Mouse (Mus musculus): ENCODE data around the gene Kpna7.

Kpna7 gene

DNA sequence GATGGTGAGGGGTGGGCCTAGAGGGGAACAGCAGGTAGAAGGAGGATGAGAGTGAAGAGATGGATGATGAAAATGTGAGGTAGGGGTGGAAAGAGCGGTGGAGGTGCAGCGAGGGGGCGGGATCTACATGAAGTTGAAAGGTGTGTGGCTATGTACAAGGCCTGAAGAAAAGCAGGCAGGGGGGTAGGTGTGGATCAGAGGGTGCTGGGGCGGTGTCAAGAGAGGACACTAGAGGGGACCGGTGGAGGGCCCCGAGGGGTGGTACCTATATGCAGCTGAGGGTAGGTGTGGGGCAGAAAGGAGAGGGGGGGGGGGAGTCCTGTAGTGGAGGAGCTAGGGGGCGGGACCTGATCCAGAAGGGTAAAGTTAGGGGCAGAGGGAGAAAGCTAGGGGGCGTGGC, 119.4 kb downstream of the Kpna7 start:
- DNase-seq (ENCODE audit: low read depth, low spot score), result no peak

DNA sequence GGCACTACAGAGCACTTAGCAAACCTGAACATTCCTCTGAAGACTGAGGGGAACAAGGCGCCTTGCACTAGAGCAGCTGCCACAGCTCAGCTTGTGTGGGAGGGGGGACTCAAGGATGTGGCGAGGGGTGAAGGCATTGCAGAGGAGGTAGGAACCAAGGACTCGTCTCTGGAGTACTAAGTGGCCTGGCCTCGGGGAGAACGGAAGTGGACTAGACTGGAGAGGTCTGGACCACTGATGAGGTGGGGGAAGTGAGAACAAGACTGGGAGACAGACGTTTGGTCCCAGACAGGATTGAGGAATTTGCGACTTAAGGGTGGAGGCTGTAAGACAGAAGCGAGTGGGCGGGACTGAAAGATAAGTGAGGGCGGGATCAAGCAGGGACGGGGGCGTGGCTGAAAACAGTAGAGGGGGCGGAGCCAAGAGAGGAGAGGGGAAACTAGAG, 120.0 kb downstream of the Kpna7 start:
- DNase-seq (ENCODE audit: low read depth, low spot score), result no peak

DNA sequence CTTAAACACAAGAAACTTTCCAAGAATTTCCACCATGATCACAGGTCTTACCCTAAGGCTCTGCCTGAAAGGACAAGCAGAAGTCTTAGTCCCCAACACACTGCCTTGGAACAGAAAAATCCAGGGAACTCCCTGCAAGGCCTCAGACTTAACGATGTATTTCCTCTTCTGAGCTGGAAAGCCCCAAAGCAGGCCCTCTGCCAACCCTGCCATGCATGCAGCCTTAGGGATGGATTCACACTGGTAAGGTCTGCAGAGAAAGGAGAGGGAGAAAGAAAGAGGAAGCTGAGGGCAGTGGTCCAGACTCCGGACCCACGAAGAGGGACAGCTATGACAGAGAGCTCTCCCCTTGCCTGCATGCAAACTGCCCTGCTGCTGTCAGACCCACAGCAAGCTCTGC, 120.4 kb downstream of the Kpna7 start:
- no peak for DNase-seq (ENCODE audit: low read depth, low spot score)

DNA sequence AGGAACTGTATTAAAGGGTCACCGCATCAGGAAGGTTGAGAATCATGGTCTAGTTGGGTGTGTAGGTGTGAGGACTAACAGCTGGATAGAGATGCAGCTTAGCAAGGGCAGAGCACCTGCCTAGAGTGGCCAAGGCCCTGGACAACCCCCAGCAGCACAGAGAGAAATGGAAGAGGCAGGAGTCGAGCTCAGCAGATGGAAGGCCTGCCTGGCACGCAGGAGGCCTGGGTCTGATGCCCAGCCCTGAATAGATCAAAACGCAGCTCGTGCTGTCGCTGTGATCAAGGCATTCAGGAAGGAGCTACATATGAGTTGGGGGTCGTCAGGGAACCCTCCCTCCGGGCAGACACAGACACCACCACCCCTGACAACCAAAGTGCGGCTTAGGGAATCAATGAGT, 125.6 kb downstream of the Kpna7 start:
- no peak for DNase-seq (ENCODE audit: low read depth, low spot score)

DNA sequence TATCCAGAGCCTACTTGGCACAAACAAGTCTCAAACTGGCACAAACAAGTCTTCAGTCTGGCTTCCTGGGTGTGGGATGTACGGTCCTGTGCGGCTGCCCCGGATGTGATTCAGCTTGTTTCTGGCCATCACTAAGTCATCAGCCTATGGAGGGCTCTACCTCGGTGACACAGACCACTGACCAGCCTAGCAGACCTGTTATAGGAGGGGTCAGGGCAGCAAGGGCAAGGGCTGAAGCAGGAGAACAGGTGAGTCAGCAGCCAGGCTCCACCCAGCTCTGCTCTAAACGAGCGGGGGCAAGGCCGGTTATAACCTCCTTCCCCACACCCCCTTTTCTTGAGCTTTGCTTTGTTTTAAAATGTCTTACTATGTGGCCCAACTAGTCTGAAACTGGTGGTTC, 129.4 kb downstream of the Kpna7 start:
- DNase-seq (ENCODE audit: low read depth, low spot score), result no peak

DNA sequence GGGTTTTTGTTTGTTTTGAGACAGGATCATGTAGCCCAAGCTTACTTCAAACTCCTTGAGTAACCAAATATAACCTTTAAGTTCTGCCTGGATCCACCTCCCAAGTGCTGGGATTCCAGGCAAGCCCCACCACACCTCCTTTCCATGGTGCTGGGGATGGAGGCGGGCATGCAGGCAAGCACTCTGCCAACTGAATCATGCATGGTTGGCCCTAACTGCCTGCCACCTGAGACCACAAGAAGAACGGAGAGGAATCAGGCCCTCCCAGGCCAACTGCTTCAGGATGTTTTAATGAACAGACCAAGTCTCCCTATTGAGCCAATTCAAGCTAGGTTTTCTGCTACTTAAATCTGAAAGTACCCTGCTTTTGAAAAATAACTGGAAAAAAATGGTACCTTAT, 131.2 kb downstream of the Kpna7 start:
- no peak for DNase-seq (ENCODE audit: low read depth, low spot score)

DNA sequence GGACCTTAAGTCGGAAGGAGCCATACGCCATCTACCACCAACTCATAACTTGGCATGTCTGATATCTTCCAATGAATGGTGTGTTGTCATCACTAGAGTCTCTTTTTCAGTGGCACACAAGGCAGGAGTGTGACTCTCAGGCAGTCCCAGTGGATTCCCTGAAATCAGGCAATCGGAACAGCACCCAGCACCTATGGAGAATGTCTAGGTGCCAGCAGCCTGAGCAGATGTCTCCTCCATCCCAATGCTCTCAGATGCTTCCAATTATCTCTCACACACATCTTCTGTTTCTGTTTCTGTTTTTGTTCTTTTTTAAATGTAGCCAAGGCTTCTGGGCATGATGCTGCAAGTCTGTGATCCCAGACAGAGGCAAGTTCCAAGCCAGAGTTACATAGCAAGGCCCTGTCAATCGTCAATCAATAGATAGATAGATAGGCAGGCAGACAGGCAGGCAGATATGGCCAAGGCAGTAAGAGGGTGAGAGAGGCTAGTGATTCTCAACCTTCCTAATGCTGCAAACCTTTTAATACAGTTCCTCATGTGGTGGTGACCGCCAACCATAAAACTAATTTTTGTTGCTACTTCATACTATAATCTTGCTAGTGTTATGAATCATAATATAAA, 133.3 kb downstream of the Kpna7 start:
- DNase-seq (ENCODE audit: low read depth, low spot score), result no peak

DNA sequence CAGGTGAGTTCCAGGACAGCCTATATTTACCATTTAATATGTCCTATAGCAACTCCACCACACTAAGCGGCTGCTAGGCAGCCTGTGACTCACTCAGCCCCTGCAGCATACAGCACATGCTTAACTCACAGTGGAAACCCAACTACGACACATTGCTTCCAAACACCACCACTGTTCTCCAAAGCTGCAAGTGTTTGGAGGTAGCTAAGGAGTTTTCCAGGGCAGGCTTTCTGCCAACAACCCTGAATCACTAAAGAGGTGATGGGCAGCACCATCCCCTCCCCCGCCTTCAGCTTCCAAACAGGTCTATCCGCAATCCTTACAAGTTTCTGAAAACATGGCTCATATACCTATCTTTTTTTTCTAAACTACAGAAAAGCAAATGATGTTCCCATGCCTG, 134.0 kb downstream of the Kpna7 start:
- DNase-seq (ENCODE audit: low read depth, low spot score), result no peak

DNA sequence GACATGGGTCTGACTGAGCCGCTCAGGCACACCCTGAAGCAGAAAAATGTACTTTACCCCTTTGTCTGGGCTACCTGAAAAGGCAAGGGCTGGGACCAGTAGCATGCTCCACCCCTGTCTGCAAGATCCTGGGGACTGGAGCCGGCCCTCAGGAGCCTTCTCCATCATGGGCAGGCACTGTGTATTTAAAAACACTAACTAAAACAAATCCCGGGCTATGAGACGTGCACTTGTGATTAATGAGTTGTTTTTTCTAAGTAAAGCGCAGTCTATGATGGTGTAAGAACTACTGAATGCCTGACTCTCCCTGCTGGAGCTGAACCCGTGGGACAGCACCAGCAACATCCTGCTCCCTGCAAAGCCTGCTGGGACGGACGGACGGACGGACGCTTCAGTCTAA, 135.4 kb downstream of the Kpna7 start:
- no peak for DNase-seq (ENCODE audit: low read depth, low spot score)

DNA sequence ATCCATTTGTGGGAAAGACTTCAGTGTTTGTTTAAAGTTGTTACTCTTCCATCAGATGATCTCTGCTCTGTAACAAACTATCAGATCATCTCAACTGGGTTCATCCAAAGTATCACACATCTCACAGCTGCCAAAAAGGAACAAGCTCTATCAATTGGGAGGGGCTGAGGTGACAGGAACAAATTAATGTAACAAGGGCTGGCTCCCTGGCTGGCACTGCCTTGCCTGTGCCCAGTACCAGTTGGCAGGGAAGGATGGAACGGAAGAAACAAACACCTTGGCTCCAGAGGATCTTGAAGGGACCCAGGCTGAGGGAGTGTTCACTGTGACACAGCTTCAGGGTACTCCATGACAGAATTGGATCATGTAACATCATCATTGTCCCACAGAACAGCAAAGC, 135.8 kb downstream of the Kpna7 start:
- DNase-seq (ENCODE audit: low read depth, low spot score), result no peak

DNA sequence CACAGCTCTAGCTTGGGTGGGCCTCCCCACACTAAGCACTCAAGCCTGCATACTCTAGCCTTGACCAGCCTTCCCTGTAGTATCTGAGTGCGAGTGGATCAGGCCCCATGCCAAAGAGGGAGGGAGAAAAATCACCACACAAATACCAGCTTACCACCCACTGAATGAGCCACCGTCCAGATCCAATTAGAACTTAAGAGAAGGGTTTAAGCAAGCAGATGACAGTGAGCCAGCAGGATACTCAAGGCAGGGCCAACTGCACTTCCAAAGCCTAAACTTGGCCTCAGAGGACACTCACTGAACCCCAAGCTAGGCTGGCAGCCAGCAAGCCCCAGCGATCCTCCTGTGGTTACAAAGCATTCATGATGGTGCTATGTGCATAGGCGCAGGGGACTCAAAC, 137.8 kb downstream of the Kpna7 start:
- DNase-seq (ENCODE audit: low read depth, low spot score), result peak; percentile 59

DNA sequence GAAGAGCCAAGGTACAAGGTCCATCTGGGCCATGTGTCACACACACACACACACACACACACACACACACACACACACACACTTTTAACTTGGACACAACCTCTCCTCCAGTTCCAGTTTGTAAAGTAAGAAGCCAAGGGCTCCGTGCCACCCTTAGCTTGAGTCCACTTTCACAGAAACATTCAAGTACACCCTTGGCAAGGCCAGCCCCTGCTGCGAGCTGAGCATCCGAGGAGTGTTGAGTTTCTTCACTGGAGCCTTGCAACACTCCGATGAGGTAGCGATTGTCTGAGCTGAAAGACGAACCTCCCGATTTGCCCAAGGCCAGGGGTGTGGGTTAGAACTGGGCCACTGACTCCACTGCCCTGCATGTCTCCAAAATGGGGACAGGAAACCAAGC, 138.9 kb downstream of the Kpna7 start:
- no peak for DNase-seq (ENCODE audit: low read depth, low spot score)

DNA sequence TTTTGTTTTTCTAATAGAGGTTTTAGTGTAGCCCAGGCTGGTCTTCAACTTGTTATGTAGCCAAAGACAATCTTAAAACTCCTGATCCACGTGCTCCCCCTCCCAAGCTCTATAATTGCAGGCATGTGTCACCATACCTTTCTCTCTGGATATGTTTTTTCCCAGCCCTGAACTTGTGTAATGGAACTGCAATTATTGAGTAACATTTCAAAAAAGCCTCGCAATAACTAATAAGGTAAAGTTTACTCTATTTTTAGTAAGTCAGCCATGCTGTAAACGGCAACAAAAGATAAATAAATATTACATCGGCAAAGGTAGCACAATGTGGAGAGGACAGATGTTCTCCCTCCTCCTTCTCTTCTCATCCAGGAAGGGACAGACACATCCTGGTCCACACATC, 139.5 kb downstream of the Kpna7 start:
- no peak for DNase-seq (ENCODE audit: low read depth, low spot score)

DNA sequence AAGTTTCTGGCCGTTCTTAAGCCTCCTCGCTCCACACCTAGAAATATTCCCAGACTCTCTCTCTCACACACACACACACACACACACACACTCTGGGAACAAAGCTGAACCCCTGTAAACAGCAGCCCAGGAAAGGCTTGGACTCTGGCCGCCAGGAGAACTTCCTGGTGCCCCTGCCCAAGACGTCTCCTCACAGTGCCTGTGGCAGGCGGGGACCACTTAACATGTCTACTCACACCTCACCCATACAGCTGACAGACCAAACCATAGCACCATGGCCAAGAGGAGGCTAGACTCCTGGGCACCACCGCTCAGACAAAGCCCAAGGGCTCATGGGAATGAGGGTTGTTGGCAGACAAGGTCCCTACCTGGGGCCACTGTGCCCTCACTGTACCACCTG, 140.5 kb downstream of the Kpna7 start:
- no peak for DNase-seq (ENCODE audit: low read depth, low spot score)

DNA sequence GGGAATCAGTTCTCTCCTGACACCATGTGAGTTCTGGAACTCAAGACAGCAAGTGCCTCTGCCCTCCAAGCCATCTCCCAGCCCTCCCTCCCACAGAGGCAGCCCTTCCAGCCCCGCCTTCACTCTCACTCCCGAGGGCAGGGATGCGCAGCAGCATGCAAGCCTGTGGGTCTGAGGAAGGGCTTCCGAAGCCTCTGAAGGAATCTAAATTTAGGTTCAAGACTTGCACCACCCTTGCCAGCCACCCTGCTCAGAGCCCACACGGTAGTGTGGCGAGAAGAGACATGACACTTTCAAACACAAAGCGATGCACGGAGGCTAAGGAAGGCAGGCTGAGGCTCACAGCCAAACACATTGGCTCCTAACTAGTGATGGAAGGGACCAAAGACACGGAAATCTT, 141.4 kb downstream of the Kpna7 start:
- no peak for DNase-seq (ENCODE audit: low read depth, low spot score)

DNA sequence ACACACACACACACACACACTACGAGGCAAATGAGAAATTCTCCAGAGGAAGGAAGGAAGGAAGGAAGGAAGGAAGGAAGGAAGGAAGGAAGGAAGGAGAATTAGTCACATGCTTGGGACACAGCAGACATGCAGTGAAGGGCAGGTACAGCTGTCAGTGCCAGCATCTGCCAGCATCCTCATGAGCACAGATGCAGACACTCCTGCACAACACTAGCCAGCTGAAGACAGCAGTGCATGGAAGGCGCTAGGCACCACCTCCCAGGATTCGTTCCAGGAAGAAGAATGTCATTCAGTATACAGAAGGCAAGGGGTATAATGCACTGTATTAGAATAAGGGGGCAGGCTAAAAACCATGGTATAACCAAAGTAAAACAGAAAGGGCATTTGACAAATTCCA, 142.9 kb downstream of the Kpna7 start:
- no peak for DNase-seq (ENCODE audit: low read depth, low spot score)

DNA sequence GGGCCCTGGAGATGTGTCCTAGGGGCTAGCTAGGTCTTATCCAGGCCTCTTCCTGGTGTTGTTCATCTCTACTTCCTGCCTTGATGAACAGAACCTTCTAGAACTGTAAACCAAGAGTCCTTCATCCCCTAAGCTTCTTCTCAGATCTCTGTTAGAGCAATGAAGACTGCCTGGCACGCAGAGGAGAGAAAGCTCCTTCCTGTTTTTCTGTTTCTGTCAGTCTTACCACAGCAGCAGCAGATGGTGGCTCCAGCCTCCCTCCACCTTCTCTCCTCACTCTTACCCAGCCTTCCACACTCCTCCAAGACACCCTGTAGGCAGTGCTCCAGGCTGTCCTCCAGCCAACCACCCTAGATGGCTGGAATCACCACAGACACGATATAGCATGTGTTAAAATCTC, 146.5 kb downstream of the Kpna7 start:
- DNase-seq (ENCODE audit: low read depth, low spot score), result no peak
